Mouse (Mus musculus) liver, embryonic 13.5 days (tissue): ENCODE measurements around the gene Mphosph9. TPM values are rescaled to one million over a fixed set of nuclear protein-coding genes. Genes with fewer than 3 reads are reported as not detected.
"Not testable (repeated sequence)": the region's sequence is repeated elsewhere in the genome, so short reads cannot be mapped to it uniquely, and the experiment has no call there.

Source experiments
- ATAC-seq: fragments of 200-750 bp; cut with Nextera tagmentation; 2 replicates; pipeline ENCODE4 v1.8.0; 2017; ENCODE audit warnings: low read depth, mild to moderate bottlenecking, moderate number of reproducible peaks, moderate library complexity
- DNase-seq: peaks from one replicate; pipeline ENCODE4 v3.0.0; 2022
- H3K27ac ChIP-seq: fragments of 300-500 bp; sonication (generic); 2 replicates; pipeline ENCODE4 v1.5.1; 2015; ENCODE audit warnings: moderate library complexity, mild to moderate bottlenecking, inconsistent platforms
- H3K27me3 ChIP-seq: fragments of 300-500 bp; sonication (generic); 2 replicates; pipeline ENCODE4 v1.6.1; 2015; ENCODE audit warnings: mild to moderate bottlenecking, inconsistent platforms
- H3K36me3 ChIP-seq: fragments of 300-500 bp; sonication (generic); 2 replicates; pipeline ENCODE4 v1.6.1; 2015; ENCODE audit warnings: mild to moderate bottlenecking, inconsistent platforms
- H3K4me1 ChIP-seq: fragments of 300-500 bp; sonication (generic); replicated peaks from 2 replicates; pipeline ENCODE4 v1.6.1; 2015; ENCODE audit warnings: inconsistent platforms
- H3K4me2 ChIP-seq: fragments of 300-500 bp; sonication (generic); 2 replicates; pipeline ENCODE4 v1.6.1; 2015; ENCODE audit warnings: inconsistent platforms, mild to moderate bottlenecking, moderate library complexity
- H3K4me3 ChIP-seq: fragments of 300-500 bp; sonication (generic); replicated peaks from 2 replicates; pipeline ENCODE4 v1.5.1; 2015; ENCODE audit warnings: mild to moderate bottlenecking, inconsistent platforms
- H3K9ac ChIP-seq: fragments of 300-500 bp; sonication (generic); 2 replicates; pipeline ENCODE4 v1.6.1; 2015; ENCODE audit warnings: mild to moderate bottlenecking, inconsistent platforms
- H3K9me3 ChIP-seq: fragments of 300-500 bp; sonication (generic); replicated peaks from 2 replicates; pipeline ENCODE4 v1.6.1; 2016; ENCODE audit warnings: inconsistent platforms
- WGBS: fragments of 180-500 bp; shearing (Covaris S2); methylation state at CpG from one replicate; pipeline ENCODE4 v1.1.7; 2015; ENCODE audit not compliant: insufficient replicate concordance; 5-methylcytosine and 5-hydroxymethylcytosine counted together
- polyA plus RNA-seq: library from polyadenylated mRNA; unstranded; fragments of >200 nt; fragmentation: Nextera tagmentation; extraction: Ambion mirVana; gene quantifications from 2 replicates; pipeline ENCODE4 v1.2.1, GENCODE M21; 2015

Gene Mphosph9
- polyA plus RNA-seq, 1 experiment from 2014 or later: 5.6 TPM

- Histone ChIP-seq H3K9ac (no peak overlapping the region), H3K36me3 (peaks cover 47% of the 10 kb centered on the region), H3K27ac (no peak overlapping the region), H3K27me3 (no peaks in the 10 kb centered on the region), H3K4me1 (0 out of 2 replicates have a peak, but pooled peaks cover 4% of the 10 kb centered on the region), H3K9me3 (no peaks in the 10 kb centered on the region), H3K4me3 (no peak overlapping the region), H3K4me2 (no peak overlapping the region)
- ATAC-seq (no peak), DNase-seq (no peak)
- WGBS: 73% methylated on average over 4 of the region's 4 CpGs
Measured at GRCm38 (mm10) chr5:124300132-124300531, 27.6 kb downstream of the Mphosph9 start.

DNA sequence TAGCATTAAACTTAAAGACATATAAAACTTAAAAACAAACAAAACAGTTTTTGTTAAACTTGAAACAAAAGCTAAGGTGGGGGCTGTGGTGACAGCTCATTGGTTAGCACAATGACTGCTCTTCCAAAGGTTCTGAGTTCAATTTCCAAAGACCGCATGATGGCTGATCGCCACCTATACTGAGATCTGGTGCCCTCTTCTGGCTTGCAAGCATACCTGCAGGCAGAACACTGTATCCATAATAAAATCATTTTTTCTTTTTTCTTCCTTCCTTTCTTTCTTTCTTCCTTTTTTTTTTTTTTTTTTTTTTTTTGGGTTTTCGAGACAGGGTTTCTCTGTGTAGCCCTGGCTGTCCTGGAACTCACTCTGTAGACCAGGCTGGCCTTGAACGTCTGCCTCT lies 28.5 kb downstream of the Mphosph9 start:
- H3K9me3 ChIP-seq, H3K27ac ChIP-seq, H3K9ac ChIP-seq, H3K4me2 ChIP-seq, H3K4me1 ChIP-seq, H3K4me3 ChIP-seq, ATAC-seq, H3K27me3 ChIP-seq, DNase-seq: not testable (repeated sequence)
- 56% methylated on average over 4 of the region's 4 CpGs for WGBS
- peaks cover 50% of the 10 kb centered on the region for H3K36me3 ChIP-seq

GRCm38 (mm10) chr5:124296475-124296874 lies 31.3 kb downstream of the Mphosph9 start:
- 81% methylated on average over 4 of the region's 4 CpGs for WGBS
- no peak for DNase-seq
- no peaks in the 10 kb centered on the region for H3K27me3 ChIP-seq
- no peak overlapping the region for H3K9ac ChIP-seq
- no peak overlapping the region for H3K4me2 ChIP-seq
- no peak for ATAC-seq
- H3K4me1 ChIP-seq: 0 out of 2 replicates have a peak, but pooled peaks cover 4% of the 10 kb centered on the region
- H3K9me3 ChIP-seq: no peaks in the 10 kb centered on the region
- H3K36me3 ChIP-seq: peaks cover 48% of the 10 kb centered on the region
- H3K27ac ChIP-seq: no peak overlapping the region
- H3K4me3 ChIP-seq: no peak overlapping the region

DNA sequence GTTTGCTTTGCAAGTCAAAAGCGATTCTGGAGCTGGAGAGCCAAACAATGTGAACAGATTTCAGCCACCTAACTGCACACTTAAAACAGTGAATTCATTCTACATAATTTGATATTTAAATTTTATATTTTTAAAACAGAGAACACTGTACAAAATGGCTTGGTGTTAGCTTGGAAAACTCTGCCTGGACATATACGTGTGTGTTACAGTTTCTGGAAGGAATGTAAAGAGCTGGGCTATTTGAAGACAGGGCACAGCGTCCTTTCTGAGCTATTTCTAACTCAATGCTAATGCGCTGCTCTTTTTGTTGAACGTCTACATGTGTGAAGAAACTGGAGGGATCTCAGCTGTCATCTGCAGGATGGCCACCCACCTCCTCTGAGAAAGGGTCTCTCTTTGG lies 33.8 kb downstream of the Mphosph9 start:
- Histone ChIP-seq H3K36me3 (peaks cover 72% of the 10 kb centered on the region), H3K4me1 (no peaks in the 10 kb centered on the region), H3K9me3 (no peaks in the 10 kb centered on the region), H3K27me3 (no peaks in the 10 kb centered on the region), H3K4me3 (no peak overlapping the region), H3K27ac (no peak overlapping the region), H3K4me2 (no peak overlapping the region), H3K9ac (no peak overlapping the region)
- DNase-seq (no peak), ATAC-seq (no peak)
- WGBS: 83% methylated on average over 5 of the region's 5 CpGs

- H3K9me3 ChIP-seq: peaks cover 4% of the 10 kb centered on the region; the same call in 1 of the 2 replicates
- ATAC-seq: no peak
- no peak overlapping the region for H3K4me3 ChIP-seq
- H3K36me3 ChIP-seq: peaks cover 78% of the 10 kb centered on the region
- H3K27me3 ChIP-seq: no peaks in the 10 kb centered on the region
- DNase-seq: no peak
- 89% methylated on average over 4 of the region's 4 CpGs for WGBS
- H3K4me1 ChIP-seq: no peaks in the 10 kb centered on the region
- no peak overlapping the region for H3K4me2 ChIP-seq
- H3K9ac ChIP-seq: no peak overlapping the region
- H3K27ac ChIP-seq: no peak overlapping the region
Measured at GRCm38 (mm10) chr5:124290216-124290615, 37.6 kb downstream of the Mphosph9 start.

DNA sequence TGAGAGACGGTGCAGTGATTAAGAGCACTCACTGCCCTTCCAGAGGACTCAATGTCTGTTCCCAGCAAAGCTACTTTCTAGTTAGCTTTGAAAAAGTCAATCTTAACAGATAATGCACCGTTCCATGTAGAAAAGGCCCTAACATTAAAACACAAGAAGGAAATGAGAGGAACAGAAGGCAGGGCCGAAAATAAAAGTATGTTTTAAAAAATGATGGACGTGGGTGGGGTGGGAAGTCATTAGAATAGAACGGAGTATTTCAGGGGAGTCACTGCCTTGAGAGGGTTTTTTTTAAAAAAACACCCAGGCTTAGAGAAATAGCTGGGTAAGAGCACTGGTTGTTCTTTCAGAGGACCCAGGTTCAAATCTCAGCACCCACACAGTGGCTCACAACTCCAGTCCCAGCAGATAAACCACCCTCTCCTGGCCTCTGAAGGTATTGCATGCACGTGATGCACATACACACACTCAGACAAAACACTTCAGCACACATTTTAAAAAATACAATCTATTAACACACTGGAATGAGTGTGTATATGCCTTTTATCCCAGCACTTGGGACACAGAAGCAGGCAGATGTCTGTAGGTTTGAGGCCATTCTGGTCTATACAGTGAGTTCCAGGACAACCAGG lies 40.0 kb downstream of the Mphosph9 start:
- H3K9ac ChIP-seq: no peak overlapping the region
- H3K27me3 ChIP-seq: no peaks in the 10 kb centered on the region
- H3K27ac ChIP-seq: no peak overlapping the region
- no peak overlapping the region for H3K4me2 ChIP-seq
- ATAC-seq: no peak
- H3K36me3 ChIP-seq: peaks cover 70% of the 10 kb centered on the region
- DNase-seq: no peak
- H3K9me3 ChIP-seq: peaks cover 4% of the 10 kb centered on the region; the same call in 1 of the 2 replicates
- no peak overlapping the region for H3K4me3 ChIP-seq
- no peaks in the 10 kb centered on the region; the same call in 1 of the 2 replicates for H3K4me1 ChIP-seq
- 83% methylated on average over 6 of the region's 6 CpGs for WGBS

DNA sequence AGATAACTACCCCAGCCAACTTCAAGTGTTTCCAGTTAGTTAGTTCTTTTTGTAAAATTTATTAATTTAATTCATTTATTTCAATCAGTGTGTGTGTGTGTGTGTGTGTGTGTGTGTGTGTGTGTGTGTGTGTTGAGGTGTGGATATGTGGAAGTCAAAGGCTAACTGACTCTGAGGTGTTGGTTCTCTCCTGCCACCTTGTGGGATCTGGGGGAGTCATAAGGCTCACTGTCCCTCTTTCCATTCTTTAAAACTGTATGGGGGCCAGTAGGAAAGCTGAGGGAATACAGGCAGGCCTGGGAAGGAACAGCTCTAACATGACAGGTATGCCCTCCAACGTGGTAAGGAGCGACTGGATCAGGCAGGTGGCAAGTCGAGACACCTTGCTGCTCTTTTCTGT lies 43.4 kb downstream of the Mphosph9 start:
- Histone ChIP-seq H3K9ac (no peak overlapping the region), H3K27ac (no peak overlapping the region), H3K4me2 (no peak overlapping the region), H3K27me3 (no peaks in the 10 kb centered on the region), H3K9me3 (peaks cover 4% of the 10 kb centered on the region; the same call in 1 of the 2 replicates), H3K4me3 (no peak overlapping the region), H3K36me3 (peaks cover 71% of the 10 kb centered on the region), H3K4me1 (no peaks in the 10 kb centered on the region; the same call in none of the 2 replicates)
- ATAC-seq: no peak
- DNase-seq: no peak
- 77% methylated on average over 3 of the region's 3 CpGs for WGBS

DNA sequence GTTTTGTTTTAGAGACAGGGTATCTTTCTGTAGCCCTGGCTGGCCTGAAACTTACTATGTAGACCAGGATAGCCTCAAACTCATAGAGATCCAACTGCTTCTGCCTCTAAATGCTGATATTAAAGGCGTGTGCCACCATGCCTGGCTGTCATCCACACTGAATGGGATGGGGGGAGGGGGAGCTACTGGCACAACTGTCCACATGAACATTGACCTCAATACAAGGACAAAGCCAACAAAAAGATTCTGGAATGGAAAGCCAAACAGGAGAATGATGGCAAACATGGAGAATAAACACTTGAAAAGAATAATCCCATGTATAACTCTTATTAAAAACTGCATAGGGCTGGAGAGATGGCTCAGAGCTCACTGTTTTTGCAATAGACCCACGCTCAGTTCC lies 44.9 kb downstream of the Mphosph9 start:
- Histone ChIP-seq H3K36me3 (peaks cover 70% of the 10 kb centered on the region), H3K27ac (no peak overlapping the region), H3K4me1 (no peaks in the 10 kb centered on the region; the same call in none of the 2 replicates), H3K4me3 (no peak overlapping the region), H3K9me3 (peaks cover 2% of the 10 kb centered on the region; the same call in 1 of the 2 replicates), H3K4me2 (no peak overlapping the region), H3K27me3 (no peaks in the 10 kb centered on the region), H3K9ac (no peak overlapping the region)
- ATAC-seq: no peak
- 65% methylated on average over 2 of the region's 2 CpGs for WGBS
- no peak for DNase-seq

- ATAC-seq (no peak), DNase-seq (no peak)
- H3K4me2 ChIP-seq: no peak overlapping the region
- WGBS: 82% methylated on average over 5 of the region's 5 CpGs
- H3K9ac ChIP-seq: no peak overlapping the region
- H3K27ac ChIP-seq: no peak overlapping the region
- peaks cover 20% of the 10 kb centered on the region for H3K36me3 ChIP-seq
- H3K4me1 ChIP-seq: peaks cover 18% of the 10 kb centered on the region
- H3K27me3 ChIP-seq: no peaks in the 10 kb centered on the region
- H3K4me3 ChIP-seq: no peak overlapping the region
- no peaks in the 10 kb centered on the region for H3K9me3 ChIP-seq
Measured at GRCm38 (mm10) chr5:124270226-124270625, 57.5 kb downstream of the Mphosph9 start.

DNA sequence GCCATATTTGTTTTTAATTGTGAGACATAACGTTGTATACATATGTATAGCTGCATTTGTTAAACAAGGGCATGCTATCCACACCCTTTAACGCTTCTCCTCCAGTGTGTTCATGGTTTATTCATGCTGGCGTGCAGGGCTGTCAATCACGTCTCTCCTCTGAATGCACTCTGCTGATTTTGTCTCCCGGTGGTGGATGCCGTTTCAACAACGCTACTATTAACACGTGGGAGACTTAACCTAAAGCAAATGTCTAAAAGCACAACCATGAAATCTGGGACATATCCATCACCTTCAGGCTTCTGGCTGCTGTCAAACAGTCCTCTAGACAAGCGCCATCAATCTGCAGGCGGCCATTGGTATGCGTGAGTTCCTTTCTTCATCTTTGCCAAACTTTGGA lies 58.1 kb downstream of the Mphosph9 start:
- no peak overlapping the region for H3K9ac ChIP-seq
- no peaks in the 10 kb centered on the region for H3K27me3 ChIP-seq
- no peaks in the 10 kb centered on the region for H3K9me3 ChIP-seq
- no peak overlapping the region for H3K27ac ChIP-seq
- 82% methylated on average over 11 of the region's 11 CpGs for whole genome bisulfite sequencing
- H3K36me3 ChIP-seq: peaks cover 19% of the 10 kb centered on the region
- no peak for ATAC-seq
- no peak for DNase-seq
- H3K4me2 ChIP-seq: no peak overlapping the region
- H3K4me3 ChIP-seq: no peak overlapping the region
- peaks cover 18% of the 10 kb centered on the region for H3K4me1 ChIP-seq

GRCm38 (mm10) chr5:124267652-124268051 lies 60.1 kb downstream of the Mphosph9 start:
- H3K27ac ChIP-seq: no peak overlapping the region
- peaks cover 28% of the 10 kb centered on the region for H3K36me3 ChIP-seq
- no peak overlapping the region for H3K9ac ChIP-seq
- WGBS: 21% methylated on average over 6 of the region's 6 CpGs
- H3K4me3 ChIP-seq: no peak overlapping the region
- peaks cover 18% of the 10 kb centered on the region for H3K4me1 ChIP-seq
- H3K27me3 ChIP-seq: no peaks in the 10 kb centered on the region
- no peaks in the 10 kb centered on the region for H3K9me3 ChIP-seq
- no peak for ATAC-seq
- DNase-seq: no peak
- no peak overlapping the region for H3K4me2 ChIP-seq

- Histone ChIP-seq H3K9ac (no peak overlapping the region), H3K27me3 (no peaks in the 10 kb centered on the region), H3K36me3 (peaks cover 36% of the 10 kb centered on the region), H3K4me3 (no peak overlapping the region), H3K4me2 (no peak overlapping the region), H3K9me3 (no peaks in the 10 kb centered on the region), H3K27ac (no peak overlapping the region), H3K4me1 (peaks cover 18% of the 10 kb centered on the region)
- peak; percentile 48; the same call in 1 of the 2 replicates for ATAC-seq
- 15% methylated on average over 6 of the region's 6 CpGs for WGBS
- DNase-seq: no peak
Measured at GRCm38 (mm10) chr5:124266821-124267220, 61.0 kb downstream of the Mphosph9 start.
